Mouse (Mus musculus) neural tube, embryonic 11.5 days (tissue): ENCODE results near the gene Ryr1. TPM values are rescaled to one million over a fixed set of nuclear protein-coding genes. Genes with fewer than 3 reads are reported as not detected.
"Not testable (repeated sequence)": the region's sequence is repeated elsewhere in the genome, so short reads cannot be mapped to it uniquely, and the experiment has no call there.

Experiments used
- ATAC-seq: fragments of 200-750 bp; cut with Nextera tagmentation; 2 replicates; pipeline ENCODE4 v1.8.0; 2017; ENCODE audit warnings: moderate number of reproducible peaks, mild to moderate bottlenecking, moderate TSS enrichment, moderate library complexity; ENCODE audit not compliant: insufficient read depth, low FRiP score, low TSS enrichment
- DNase-seq: peaks from one replicate; pipeline ENCODE4 v3.0.0-alpha.2; 2015; ENCODE audit warnings: low spot score
- H3K27ac ChIP-seq: fragments of 300-500 bp; sonication (generic); 2 replicates; pipeline ENCODE4 v1.5.1; 2014; ENCODE audit warnings: low read depth, mild to moderate bottlenecking, low read length
- H3K27me3 ChIP-seq: fragments of 300-500 bp; sonication (generic); 2 replicates; pipeline ENCODE4 v1.6.1; 2014; ENCODE audit warnings: mild to moderate bottlenecking, low read length, mixed read lengths; ENCODE audit not compliant: control insufficient read depth, insufficient read depth
- H3K36me3 ChIP-seq: fragments of 300-500 bp; sonication (generic); 2 replicates; pipeline ENCODE4 v1.6.1; 2014; ENCODE audit warnings: mild to moderate bottlenecking, low read length, moderate library complexity, mixed read lengths; ENCODE audit not compliant: control insufficient read depth, insufficient read depth
- H3K4me1 ChIP-seq: fragments of 300-500 bp; sonication (generic); 2 replicates; pipeline ENCODE4 v1.6.1; 2014; ENCODE audit warnings: low read length, mixed read lengths; ENCODE audit not compliant: control insufficient read depth, insufficient read depth
- H3K4me2 ChIP-seq: fragments of 300-500 bp; sonication (generic); 2 replicates; pipeline ENCODE4 v1.6.1; 2014; ENCODE audit warnings: low read depth, mild to moderate bottlenecking, moderate library complexity
- H3K4me3 ChIP-seq: fragments of 300-500 bp; sonication (generic); 2 replicates; pipeline ENCODE4 v1.5.1; 2014; ENCODE audit warnings: low read depth, low read length
- H3K9ac ChIP-seq: fragments of 300-500 bp; sonication (generic); 2 replicates; pipeline ENCODE4 v1.6.1; 2014; ENCODE audit warnings: mild to moderate bottlenecking, low read length
- H3K9me3 ChIP-seq: fragments of 300-500 bp; sonication (generic); 2 replicates; pipeline ENCODE4 v1.6.1; 2016; ENCODE audit warnings: low read length; ENCODE audit not compliant: control insufficient read depth
- WGBS: fragments of 180-500 bp; shearing (Covaris S2); extraction: QIAGEN DNeasy Blood & Tissue Kit; methylation state at CpG from one replicate; pipeline ENCODE4 v1.1.7; 2014; 5-methylcytosine and 5-hydroxymethylcytosine counted together
- polyA plus RNA-seq: library from polyadenylated mRNA; unstranded; fragments of >200 nt; fragmentation: Nextera tagmentation; extraction: Ambion mirVana; gene quantifications from 2 replicates; pipeline ENCODE4 v1.2.1, GENCODE M21; 2014

Ryr1 gene
- polyA plus RNA-seq, 1 experiment from 2014 or later, result 2.0 TPM

DNA sequence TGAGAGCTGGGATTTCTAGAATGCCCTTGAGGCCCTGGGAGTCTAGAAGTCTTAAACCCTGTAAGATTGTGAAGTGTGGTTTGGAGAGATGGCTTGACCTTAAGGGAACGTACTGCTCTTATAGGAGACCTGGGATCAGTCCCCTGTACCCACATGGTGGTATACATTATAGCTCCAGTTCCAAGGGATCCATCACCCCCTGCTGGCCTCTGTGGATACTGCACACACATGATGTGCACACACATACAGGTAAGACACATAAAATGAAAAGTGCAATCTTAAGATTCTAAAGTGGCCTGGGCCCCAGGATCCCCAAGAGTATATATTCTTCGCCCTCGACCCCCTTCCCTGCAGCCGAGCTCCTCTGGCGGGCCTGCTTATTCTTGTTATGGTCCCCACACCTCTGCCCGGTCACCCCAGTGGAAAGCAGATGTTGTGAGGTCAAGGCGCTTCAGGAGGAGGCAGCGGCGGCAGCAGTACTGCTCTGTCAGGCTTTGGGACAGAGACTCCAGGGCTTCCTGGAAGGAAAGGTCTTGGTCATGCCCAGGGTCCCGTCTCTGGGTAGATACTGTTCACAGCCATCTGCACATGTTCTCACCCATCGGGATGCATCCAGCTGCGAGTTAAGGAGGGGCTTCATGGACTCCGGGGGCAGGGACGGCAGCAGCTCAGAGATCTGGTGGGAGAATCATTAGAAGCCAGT is 29.2 kb upstream of the Ryr1 start:
- ATAC-seq (no peak), DNase-seq (no peak)
- no peak overlapping the region for H3K27ac ChIP-seq
- 95% methylated on average over 14 of the region's 14 CpGs for WGBS
- no peaks in the 10 kb centered on the region; the same call in 1 of the 2 replicates for H3K9me3 ChIP-seq
- H3K36me3 ChIP-seq, result no peaks in the 10 kb centered on the region
- no peak overlapping the region for H3K4me2 ChIP-seq
- no peaks in the 10 kb centered on the region for H3K4me1 ChIP-seq
- H3K27me3 ChIP-seq, result peaks cover 7% of the 10 kb centered on the region; the same call in 1 of the 2 replicates
- H3K9ac ChIP-seq, result no peak overlapping the region
- H3K4me3 ChIP-seq, result no peak overlapping the region

DNA sequence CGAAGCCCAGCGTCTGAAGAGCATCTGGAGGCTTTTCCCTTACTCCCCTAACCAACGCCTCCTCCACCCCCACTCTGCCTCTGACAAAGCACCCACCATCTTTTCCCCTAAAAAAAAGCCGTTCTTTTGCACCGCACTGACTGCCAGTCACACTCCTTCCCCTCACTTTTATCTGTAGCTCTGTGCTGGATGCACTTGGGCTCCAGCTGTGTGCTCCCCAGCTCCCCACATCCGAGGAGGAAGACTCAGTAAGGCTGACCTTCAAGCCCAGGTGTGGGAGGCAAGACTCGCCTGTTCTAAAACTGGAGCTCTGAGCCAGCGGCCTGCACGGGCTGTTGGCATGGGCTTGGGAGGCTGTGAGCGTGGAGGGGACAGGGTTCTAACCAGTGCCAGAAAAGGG is 26.5 kb upstream of the Ryr1 start:
- DNase-seq (no peak), ATAC-seq (no peak)
- 61% methylated on average over 10 of the region's 10 CpGs for WGBS
- no peak overlapping the region for H3K27ac ChIP-seq
- H3K4me1 ChIP-seq, result no peaks in the 10 kb centered on the region
- H3K4me2 ChIP-seq, result no peak overlapping the region
- H3K27me3 ChIP-seq, result no peaks in the 10 kb centered on the region
- no peaks in the 10 kb centered on the region; the same call in 1 of the 2 replicates for H3K9me3 ChIP-seq
- no peaks in the 10 kb centered on the region for H3K36me3 ChIP-seq
- H3K9ac ChIP-seq, result no peak overlapping the region
- no peak overlapping the region for H3K4me3 ChIP-seq

DNA sequence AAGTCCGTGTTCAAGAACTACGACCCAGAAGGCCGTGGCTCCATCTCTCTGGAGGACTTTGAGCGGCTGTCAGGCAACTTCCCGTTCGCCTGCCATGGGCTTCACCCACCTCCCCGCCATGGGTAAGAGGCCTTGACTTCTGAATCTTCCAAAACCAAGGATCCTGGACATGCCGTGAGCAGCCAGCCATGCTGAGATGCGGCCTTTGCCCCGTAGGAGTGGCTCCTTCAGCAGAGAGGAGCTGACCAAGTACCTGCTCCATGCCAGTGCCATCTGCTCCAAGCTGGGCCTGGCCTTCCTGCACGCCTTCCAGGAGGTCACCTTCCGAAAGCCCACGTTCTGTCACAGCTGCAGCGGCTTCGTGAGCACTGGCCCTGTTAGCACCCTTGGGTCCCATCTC is 23.8 kb upstream of the Ryr1 start:
- DNase-seq (no peak), ATAC-seq (no peak)
- Histone ChIP-seq H3K9ac (no peak overlapping the region), H3K4me3 (no peak overlapping the region), H3K27me3 (no peaks in the 10 kb centered on the region), H3K4me1 (no peaks in the 10 kb centered on the region), H3K4me2 (no peak overlapping the region), H3K9me3 (no peaks in the 10 kb centered on the region; the same call in 1 of the 2 replicates), H3K27ac (no peak overlapping the region), H3K36me3 (no peaks in the 10 kb centered on the region)
- 93% methylated on average over 15 of the region's 15 CpGs for WGBS

DNA sequence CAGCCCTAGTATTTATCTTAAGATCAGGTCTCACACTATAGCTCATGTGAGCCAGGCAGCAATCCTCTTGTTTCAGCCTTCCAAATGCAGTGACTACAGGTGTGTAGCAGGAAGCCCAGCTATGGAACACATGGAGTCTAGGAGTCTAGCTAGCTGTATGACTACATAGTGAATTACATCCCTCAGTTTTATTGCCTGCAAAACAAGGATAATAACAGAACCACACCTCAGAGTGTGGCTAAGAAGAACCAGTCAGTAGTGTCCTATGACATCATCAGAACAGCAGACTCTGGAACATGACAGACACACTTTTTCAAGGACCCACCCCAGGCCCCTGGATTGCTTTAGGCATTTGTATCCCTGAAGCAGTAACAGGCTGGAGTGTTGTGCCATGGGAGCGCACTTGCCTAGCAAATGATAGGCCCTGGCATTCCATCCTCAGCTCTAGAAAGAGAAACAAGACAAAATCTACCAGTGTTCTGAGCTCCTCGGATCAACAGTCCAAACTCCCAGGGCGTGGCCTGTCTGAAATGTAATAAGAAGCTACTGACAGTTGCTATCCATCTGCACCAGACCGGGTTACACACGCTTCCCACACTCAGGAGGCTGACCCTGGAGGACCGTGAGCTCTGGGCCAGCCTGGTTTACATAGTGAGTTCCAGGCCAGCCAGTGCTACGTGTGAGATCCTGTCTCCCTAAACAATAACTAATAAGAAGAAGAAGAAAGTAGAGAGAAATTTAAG is 21.8 kb upstream of the Ryr1 start:
- H3K4me1 ChIP-seq, result no peaks in the 10 kb centered on the region
- no peaks in the 10 kb centered on the region for H3K36me3 ChIP-seq
- WGBS, result 85% methylated on average over 7 of the region's 7 CpGs
- no peaks in the 10 kb centered on the region for H3K27me3 ChIP-seq
- no peak overlapping the region for H3K4me3 ChIP-seq
- no peak overlapping the region for H3K27ac ChIP-seq
- H3K9me3 ChIP-seq, result no peaks in the 10 kb centered on the region
- no peak for DNase-seq
- H3K4me2 ChIP-seq, result no peak overlapping the region
- ATAC-seq, result no peak
- no peak overlapping the region for H3K9ac ChIP-seq

DNA sequence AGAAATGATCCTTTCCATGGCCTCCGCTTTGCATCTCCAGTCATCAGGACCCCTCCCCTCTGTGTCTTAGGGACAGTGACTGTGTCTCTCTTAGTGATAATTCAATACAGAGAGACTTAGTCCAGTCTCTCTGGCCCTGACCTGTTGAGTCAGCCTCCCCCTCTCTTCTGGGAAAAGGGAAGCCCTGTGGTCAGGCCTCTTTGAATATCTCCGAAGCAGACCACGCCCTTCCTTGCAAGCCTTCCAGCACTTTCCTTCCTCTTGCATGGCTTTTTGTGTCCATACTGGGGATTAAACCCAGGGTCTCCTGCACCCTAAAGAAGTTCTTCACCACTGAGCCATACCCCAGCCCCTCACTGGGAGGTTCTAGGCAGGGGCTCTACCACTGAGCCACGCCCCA is 19.0 kb upstream of the Ryr1 start:
- no peak overlapping the region for H3K27ac ChIP-seq
- no peak overlapping the region for H3K4me3 ChIP-seq
- DNase-seq, result no peak
- no peaks in the 10 kb centered on the region for H3K9me3 ChIP-seq
- H3K9ac ChIP-seq, result no peak overlapping the region
- H3K4me2 ChIP-seq, result no peak overlapping the region
- no peaks in the 10 kb centered on the region for H3K27me3 ChIP-seq
- H3K36me3 ChIP-seq, result no peaks in the 10 kb centered on the region
- WGBS, result 92% methylated on average over 4 of the region's 4 CpGs
- H3K4me1 ChIP-seq, result no peaks in the 10 kb centered on the region
- no peak for ATAC-seq

DNA sequence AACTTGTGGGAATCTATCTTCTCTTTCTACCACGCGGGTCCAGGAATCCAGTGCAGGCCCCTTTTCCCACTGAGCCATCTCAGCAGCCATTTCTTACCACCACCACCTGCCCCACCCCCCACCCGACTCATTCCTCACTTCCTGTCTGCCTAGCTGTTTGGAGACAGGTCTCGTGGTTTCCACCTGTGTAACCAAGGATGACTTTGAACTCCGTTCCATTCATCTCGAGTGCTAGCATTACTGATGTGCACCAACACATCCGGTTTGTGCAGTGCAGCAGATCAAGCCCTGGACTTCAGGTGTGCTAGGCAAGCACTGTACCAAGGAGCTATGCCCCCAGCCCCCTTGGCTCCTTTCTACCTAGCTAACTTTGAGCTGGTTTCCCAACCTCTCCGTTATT is 16.4 kb upstream of the Ryr1 start:
- WGBS, result 89% methylated on average over 8 of the region's 8 CpGs
- no peak overlapping the region for H3K9ac ChIP-seq
- H3K4me3 ChIP-seq, result no peak overlapping the region
- no peak overlapping the region for H3K27ac ChIP-seq
- no peaks in the 10 kb centered on the region for H3K9me3 ChIP-seq
- DNase-seq, result no peak
- H3K36me3 ChIP-seq, result no peaks in the 10 kb centered on the region
- no peak overlapping the region for H3K4me2 ChIP-seq
- no peaks in the 10 kb centered on the region for H3K27me3 ChIP-seq
- no peak for ATAC-seq
- H3K4me1 ChIP-seq, result no peaks in the 10 kb centered on the region

DNA sequence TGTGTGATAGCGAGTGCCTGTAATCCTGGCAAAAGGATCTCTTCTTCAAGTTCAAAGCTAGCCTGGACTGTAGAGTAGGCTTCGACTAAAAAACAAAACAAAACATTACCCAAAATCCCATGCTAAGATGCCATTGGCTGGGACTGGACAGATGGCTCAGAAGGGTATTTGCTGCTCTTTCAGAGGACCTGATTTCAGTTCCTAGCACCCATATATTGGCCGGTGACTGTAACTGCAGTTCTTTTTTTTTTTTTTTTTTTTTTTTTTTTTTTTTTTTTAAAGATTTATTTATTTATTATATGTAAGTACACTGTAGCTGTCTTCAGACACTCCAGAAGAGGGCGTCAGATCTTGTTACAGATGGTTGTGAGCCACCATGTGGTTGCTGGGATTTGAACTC is 14.3 kb upstream of the Ryr1 start:
- not testable (repeated sequence) for DNase-seq, H3K27ac ChIP-seq, H3K4me1 ChIP-seq, H3K4me3 ChIP-seq, H3K36me3 ChIP-seq, H3K9ac ChIP-seq, H3K27me3 ChIP-seq, ATAC-seq, H3K4me2 ChIP-seq, H3K9me3 ChIP-seq
- 90% methylated on average over 3 of the region's 4 CpGs for WGBS

DNA sequence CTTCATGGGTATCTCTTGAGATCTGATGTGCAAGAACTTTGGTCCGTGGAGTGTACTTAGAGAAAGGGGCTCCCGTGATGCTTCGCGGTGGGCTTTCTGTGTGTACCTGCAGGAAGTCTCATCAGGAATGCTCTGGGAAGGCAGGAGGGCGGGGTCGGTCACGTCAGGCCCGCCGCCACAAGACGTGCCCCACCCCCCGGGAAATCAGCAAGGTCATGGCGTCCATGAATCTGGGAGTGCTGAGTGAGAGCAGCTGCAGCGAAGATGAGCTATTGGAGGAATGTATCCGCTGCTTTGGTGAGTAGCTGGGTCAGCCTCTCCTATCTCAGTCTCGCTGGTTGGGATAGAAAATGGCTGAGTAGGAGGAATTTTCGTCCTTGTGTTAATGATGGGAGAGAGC is 12.4 kb upstream of the Ryr1 start:
- DNase-seq, result no peak
- Histone ChIP-seq H3K4me1 (no peaks in the 10 kb centered on the region; the same call in 1 of the 2 replicates), H3K4me3 (no peak overlapping the region), H3K4me2 (no peak overlapping the region), H3K9ac (no peak overlapping the region), H3K36me3 (no peaks in the 10 kb centered on the region), H3K9me3 (no peaks in the 10 kb centered on the region), H3K27me3 (peaks cover 6% of the 10 kb centered on the region; the same call in 1 of the 2 replicates), H3K27ac (no peak overlapping the region)
- no peak for ATAC-seq
- WGBS, result 48% methylated on average over 16 of the region's 16 CpGs
